Mouse (Mus musculus): ENCODE data around the gene Nfia.

Nfia gene

GRCm38 (mm10) chr4:98136072-98136471 is 363.5 kb downstream of the Nfia start:
- DNase-seq (ENCODE audit: low read depth): no peak

GRCm38 (mm10) chr4:98142879-98143436 is 370.4 kb downstream of the Nfia start:
- DNase-seq (ENCODE audit: low read depth): no peak

- no peak for DNase-seq (ENCODE audit: low read depth)
Measured at GRCm38 (mm10) chr4:98150576-98150975, 378.0 kb downstream of the Nfia start.

GRCm38 (mm10) chr4:98157921-98158320 is 385.4 kb downstream of the Nfia start:
- DNase-seq (ENCODE audit: low read depth): peak; percentile 17

- no peak for DNase-seq (ENCODE audit: low read depth)
Measured at GRCm38 (mm10) chr4:98166379-98166778, 393.8 kb downstream of the Nfia start.

Measured in fibroblast of lung, adult 2 months (primary cell).